Mouse (Mus musculus): Measurements from ENCODE around the gene Gm21983. TPM values are rescaled to one million over a fixed set of nuclear protein-coding genes. Genes with fewer than 3 reads are reported as not detected.

Gene Gm21983
- polyA plus RNA-seq, 1 experiment from 2014 or later, result not detected

GRCm38 (mm10) chr7:27164112-27164947 is 16.6 kb downstream of the Gm21983 start:
- peaks cover 62% of the 10 kb centered on the region for H3K4me1 ChIP-seq (ENCODE audit: insufficient read depth, low read length)
- H3K36me3 ChIP-seq (ENCODE audit: insufficient read depth, low read length), result peaks cover 25% of the 10 kb centered on the region
- 83% methylated on average over 33 of the region's 33 CpGs for WGBS
- no peaks in the 10 kb centered on the region for H3K9me3 ChIP-seq (ENCODE audit: low read length)
- H3K4me3 ChIP-seq (ENCODE audit: low read length), result peak overlapping the region; percentile 76
- H3K9ac ChIP-seq (replicated peaks; ENCODE audit: low read length), result peak overlapping the region; percentile 46
- H3K27ac ChIP-seq (ENCODE audit: low read length), result 0 out of 2 replicates have a peak overlapping the region, but pooled peaks have one; percentile 27
- no peaks in the 10 kb centered on the region for H3K27me3 ChIP-seq (ENCODE audit: insufficient read depth, low read length)
- no peak for ATAC-seq (ENCODE audit: low FRiP score, low TSS enrichment)
- H3K4me2 ChIP-seq (replicated peaks; ENCODE audit: low read depth, low read length), result peak overlapping the region; percentile 80

GRCm38 (mm10) chr7:27163450-27163805 is 17.5 kb downstream of the Gm21983 start:
- Histone ChIP-seq H3K4me1 (ENCODE audit: insufficient read depth, low read length) (peaks cover 62% of the 10 kb centered on the region), H3K27ac (ENCODE audit: low read length) (0 out of 2 replicates have a peak overlapping the region, but pooled peaks have one; percentile 27), H3K9ac (replicated peaks; ENCODE audit: low read length) (peak overlapping the region; percentile 46), H3K27me3 (ENCODE audit: insufficient read depth, low read length) (no peaks in the 10 kb centered on the region), H3K4me3 (ENCODE audit: low read length) (peak overlapping the region; percentile 76; the same call in 1 of the 2 replicates), H3K36me3 (ENCODE audit: insufficient read depth, low read length) (peaks cover 34% of the 10 kb centered on the region), H3K4me2 (replicated peaks; ENCODE audit: low read depth, low read length) (peak overlapping the region; percentile 80), H3K9me3 (ENCODE audit: low read length) (no peaks in the 10 kb centered on the region)
- ATAC-seq (ENCODE audit: low FRiP score, low TSS enrichment), result no peak
- 59% methylated on average over 5 of the region's 5 CpGs for WGBS

GRCm38 (mm10) chr7:27162780-27163449 is 18.0 kb downstream of the Gm21983 start:
- H3K27ac ChIP-seq (ENCODE audit: low read length), result no peak overlapping the region
- ATAC-seq (ENCODE audit: low FRiP score, low TSS enrichment), result no peak
- H3K36me3 ChIP-seq (ENCODE audit: insufficient read depth, low read length), result peaks cover 39% of the 10 kb centered on the region
- H3K4me1 ChIP-seq (ENCODE audit: insufficient read depth, low read length), result peaks cover 62% of the 10 kb centered on the region
- no peaks in the 10 kb centered on the region for H3K27me3 ChIP-seq (ENCODE audit: insufficient read depth, low read length)
- peak overlapping the region; percentile 80 for H3K4me2 ChIP-seq (replicated peaks; ENCODE audit: low read depth, low read length)
- peak overlapping the region; percentile 46 for H3K9ac ChIP-seq (replicated peaks; ENCODE audit: low read length)
- peak overlapping the region; percentile 76; the same call in 1 of the 2 replicates for H3K4me3 ChIP-seq (ENCODE audit: low read length)
- WGBS, result 75% methylated on average over 5 of the region's 5 CpGs
- H3K9me3 ChIP-seq (ENCODE audit: low read length), result no peaks in the 10 kb centered on the region

- H3K27me3 ChIP-seq (ENCODE audit: insufficient read depth, low read length), result no peaks in the 10 kb centered on the region
- H3K4me2 ChIP-seq (replicated peaks; ENCODE audit: low read depth, low read length), result no peak overlapping the region
- peaks cover 58% of the 10 kb centered on the region for H3K4me1 ChIP-seq (ENCODE audit: insufficient read depth, low read length)
- ATAC-seq (ENCODE audit: low FRiP score, low TSS enrichment), result no peak
- H3K27ac ChIP-seq (ENCODE audit: low read length), result no peak overlapping the region
- peaks cover 46% of the 10 kb centered on the region for H3K36me3 ChIP-seq (ENCODE audit: insufficient read depth, low read length)
- no peaks in the 10 kb centered on the region for H3K9me3 ChIP-seq (ENCODE audit: low read length)
- no peak overlapping the region for H3K4me3 ChIP-seq (ENCODE audit: low read length)
- WGBS, result 83% methylated on average over 4 of the region's 4 CpGs
- peak overlapping the region; percentile 31 for H3K9ac ChIP-seq (replicated peaks; ENCODE audit: low read length)
These were observed 19.1 kb downstream of the Gm21983 start for GRCm38 (mm10) chr7:27161744-27162143.

GRCm38 (mm10) chr7:27160921-27161320 is 20.0 kb downstream of the Gm21983 start:
- Histone ChIP-seq H3K27ac (ENCODE audit: low read length) (no peak overlapping the region), H3K4me2 (replicated peaks; ENCODE audit: low read depth, low read length) (no peak overlapping the region), H3K4me3 (ENCODE audit: low read length) (no peak overlapping the region), H3K9me3 (ENCODE audit: low read length) (no peaks in the 10 kb centered on the region), H3K4me1 (ENCODE audit: insufficient read depth, low read length) (peaks cover 58% of the 10 kb centered on the region), H3K27me3 (ENCODE audit: insufficient read depth, low read length) (no peaks in the 10 kb centered on the region), H3K9ac (replicated peaks; ENCODE audit: low read length) (no peak overlapping the region), H3K36me3 (ENCODE audit: insufficient read depth, low read length) (peaks cover 46% of the 10 kb centered on the region)
- 86% methylated on average over 3 of the region's 3 CpGs for WGBS
- no peak for ATAC-seq (ENCODE audit: low FRiP score, low TSS enrichment)

GRCm38 (mm10) chr7:27159882-27160281 is 21.0 kb downstream of the Gm21983 start:
- peak; percentile 93 for ATAC-seq (ENCODE audit: low FRiP score, low TSS enrichment)
- Histone ChIP-seq H3K4me1 (ENCODE audit: insufficient read depth, low read length) (peaks cover 49% of the 10 kb centered on the region), H3K4me2 (replicated peaks; ENCODE audit: low read depth, low read length) (0 out of 2 replicates have a peak overlapping the region, but pooled peaks have one; percentile 18), H3K27me3 (ENCODE audit: insufficient read depth, low read length) (no peaks in the 10 kb centered on the region), H3K36me3 (ENCODE audit: insufficient read depth, low read length) (peaks cover 41% of the 10 kb centered on the region), H3K9me3 (ENCODE audit: low read length) (no peaks in the 10 kb centered on the region), H3K4me3 (ENCODE audit: low read length) (no peak overlapping the region), H3K9ac (replicated peaks; ENCODE audit: low read length) (0 out of 2 replicates have a peak overlapping the region, but pooled peaks have one; percentile 2), H3K27ac (ENCODE audit: low read length) (0 out of 2 replicates have a peak overlapping the region, but pooled peaks have one; percentile 13)
- 11% methylated on average over 8 of the region's 8 CpGs for WGBS

- ATAC-seq (ENCODE audit: low FRiP score, low TSS enrichment), result no peak
- H3K9ac ChIP-seq (replicated peaks; ENCODE audit: low read length), result no peak overlapping the region
- H3K36me3 ChIP-seq (ENCODE audit: insufficient read depth, low read length), result peaks cover 35% of the 10 kb centered on the region
- no peak overlapping the region for H3K27ac ChIP-seq (ENCODE audit: low read length)
- 96% methylated on average over 6 of the region's 6 CpGs for WGBS
- no peak overlapping the region for H3K4me3 ChIP-seq (ENCODE audit: low read length)
- no peaks in the 10 kb centered on the region for H3K9me3 ChIP-seq (ENCODE audit: low read length)
- peaks cover 43% of the 10 kb centered on the region for H3K4me1 ChIP-seq (ENCODE audit: insufficient read depth, low read length)
- H3K4me2 ChIP-seq (replicated peaks; ENCODE audit: low read depth, low read length), result no peak overlapping the region
- H3K27me3 ChIP-seq (ENCODE audit: insufficient read depth, low read length), result no peaks in the 10 kb centered on the region
These were observed 21.6 kb downstream of the Gm21983 start for GRCm38 (mm10) chr7:27159256-27159655.

- ATAC-seq (ENCODE audit: low FRiP score, low TSS enrichment), result no peak
- Histone ChIP-seq H3K9me3 (ENCODE audit: low read length) (no peaks in the 10 kb centered on the region), H3K4me1 (ENCODE audit: insufficient read depth, low read length) (peaks cover 34% of the 10 kb centered on the region), H3K4me3 (ENCODE audit: low read length) (no peak overlapping the region), H3K36me3 (ENCODE audit: insufficient read depth, low read length) (peaks cover 35% of the 10 kb centered on the region), H3K4me2 (replicated peaks; ENCODE audit: low read depth, low read length) (no peak overlapping the region), H3K9ac (replicated peaks; ENCODE audit: low read length) (no peak overlapping the region), H3K27me3 (ENCODE audit: insufficient read depth, low read length) (no peaks in the 10 kb centered on the region), H3K27ac (ENCODE audit: low read length) (no peak overlapping the region)
- 97% methylated on average over 9 of the region's 9 CpGs for WGBS
These were observed 22.7 kb downstream of the Gm21983 start for GRCm38 (mm10) chr7:27158171-27158570.

- no peaks in the 10 kb centered on the region for H3K9me3 ChIP-seq (ENCODE audit: low read length)
- ATAC-seq (ENCODE audit: low FRiP score, low TSS enrichment), result no peak
- WGBS, result 82% methylated on average over 13 of the region's 13 CpGs
- H3K27ac ChIP-seq (ENCODE audit: low read length), result no peak overlapping the region
- H3K27me3 ChIP-seq (ENCODE audit: insufficient read depth, low read length), result no peaks in the 10 kb centered on the region
- no peak overlapping the region for H3K9ac ChIP-seq (replicated peaks; ENCODE audit: low read length)
- H3K4me3 ChIP-seq (ENCODE audit: low read length), result no peak overlapping the region
- peaks cover 13% of the 10 kb centered on the region for H3K4me1 ChIP-seq (ENCODE audit: insufficient read depth, low read length)
- peaks cover 25% of the 10 kb centered on the region for H3K36me3 ChIP-seq (ENCODE audit: insufficient read depth, low read length)
- no peak overlapping the region for H3K4me2 ChIP-seq (replicated peaks; ENCODE audit: low read depth, low read length)
These were observed 24.9 kb downstream of the Gm21983 start for GRCm38 (mm10) chr7:27156005-27156404.
